Mouse (Mus musculus) adrenal gland, adult 2 months (tissue): ENCODE measurements around the gene Olfr1054. TPM values are rescaled to one million over a fixed set of nuclear protein-coding genes. Genes with fewer than 3 reads are reported as not detected.
"Not testable (repeated sequence)": the region's sequence is repeated elsewhere in the genome, so short reads cannot be mapped to it uniquely, and the experiment has no call there.

Experiments used
- DNase-seq: peaks from one replicate; pipeline ENCODE4 v3.0.0; 2021
- long read RNA-seq: library from polyadenylated mRNA; stranded (forward); transcript quantifications from one replicate; pipeline ENCODE4 v2.0.0, GENCODE M21; 2021
- polyA plus RNA-seq: library from polyadenylated mRNA; depleted of rRNA; stranded (reverse); fragments of >200 nt; gene quantifications from 2 replicates; pipeline ENCODE4 v1.2.3, GENCODE M21; 2012; rRNA removed
- total RNA-seq, 2 experiments: library from RNA; stranded (reverse); gene quantifications; 2 replicates each; pipeline ENCODE4 v1.2.3; 2021

Gene Olfr1054
- total RNA-seq = not detected
- polyA plus RNA-seq = not detected in 2 replicates
- long read RNA-seq = 0 reads

- no peak for DNase-seq
Measured at GRCm38 (mm10) chr2:86335333-86335732, at the start of gene Olfr1054. Olfr1054 (minus strand) TSS chr2:86335433.

GRCm38 (mm10) chr2:86378293-86378692, 43.1 kb upstream of the Olfr1054 start, which contains the start of gene Olfr1057:
Olfr1057 (minus strand) TSS chr2:86378393.
- DNase-seq = no peak

GRCm38 (mm10) chr2:86366342-86366741, 31.1 kb upstream of the Olfr1054 start:
- not testable (repeated sequence) for DNase-seq

- DNase-seq = no peak
Measured at GRCm38 (mm10) chr2:86362369-86362768, 27.1 kb upstream of the Olfr1054 start, which contains the start of gene Olfr1056. Olfr1056 (minus strand) TSS chr2:86362469.

GRCm38 (mm10) chr2:86351751-86352150, 16.5 kb upstream of the Olfr1054 start:
- not testable (repeated sequence) for DNase-seq

- DNase-seq = no peak
Measured at GRCm38 (mm10) chr2:86350184-86350583, 15.0 kb upstream of the Olfr1054 start, which contains the start of gene Olfr1055. Olfr1055 (minus strand) TSS chr2:86350284.

GRCm38 (mm10) chr2:86315184-86315583, 20.0 kb downstream of the Olfr1054 start, which contains the start of gene Olfr1053:
Olfr1053 (minus strand) TSS chr2:86315284.
- no peak for DNase-seq

- DNase-seq = no peak
Measured at GRCm38 (mm10) chr2:86292155-86292554, 43.1 kb downstream of the Olfr1054 start, which contains the start of gene Olfr1052. Olfr1052 (plus strand) TSS chr2:86292455.

Other genes starting within 250 kb of the Olfr1054 start
- not detected for gene Olfr1037, start 248.0 kb downstream of the Olfr1054 start, total RNA-seq
- gene Olfr1037, start 248.0 kb downstream of the Olfr1054 start, polyA plus RNA-seq = not detected in 2 replicates
- not detected for gene Olfr1039, start 199.5 kb downstream of the Olfr1054 start, total RNA-seq
- gene Olfr1039, start 199.5 kb downstream of the Olfr1054 start, polyA plus RNA-seq = not detected in 2 replicates
- not detected for gene Olfr1040, start 188.7 kb downstream of the Olfr1054 start, total RNA-seq
- gene Olfr1040, start 188.7 kb downstream of the Olfr1054 start, polyA plus RNA-seq = not detected in 2 replicates
- gene Olfr1042, start 173.6 kb downstream of the Olfr1054 start, total RNA-seq = not detected
- gene Olfr1042, start 173.6 kb downstream of the Olfr1054 start, polyA plus RNA-seq = not detected in 2 replicates
- not detected for gene Olfr1043, start 167.9 kb downstream of the Olfr1054 start, total RNA-seq
- not detected in 2 replicates for gene Olfr1043, start 167.9 kb downstream of the Olfr1054 start, polyA plus RNA-seq
- gene Olfr1044, start 157.6 kb downstream of the Olfr1054 start, total RNA-seq = not detected
- not detected in 2 replicates for gene Olfr1044, start 157.6 kb downstream of the Olfr1054 start, polyA plus RNA-seq
- gene Olfr52, start 149.8 kb downstream of the Olfr1054 start, total RNA-seq = not detected
- not detected in 2 replicates for gene Olfr52, start 149.8 kb downstream of the Olfr1054 start, polyA plus RNA-seq
- not detected for gene Olfr1045, start 132.4 kb downstream of the Olfr1054 start, total RNA-seq
- not detected in 2 replicates for gene Olfr1045, start 132.4 kb downstream of the Olfr1054 start, polyA plus RNA-seq
- gene Olfr1046, start 116.1 kb downstream of the Olfr1054 start, total RNA-seq = not detected
- not detected in 2 replicates for gene Olfr1046, start 116.1 kb downstream of the Olfr1054 start, polyA plus RNA-seq
- not detected for gene Olfr1047, start 104.0 kb downstream of the Olfr1054 start, total RNA-seq
- gene Olfr1047, start 104.0 kb downstream of the Olfr1054 start, polyA plus RNA-seq = not detected in 2 replicates
- not detected for gene Olfr1048, start 95.1 kb downstream of the Olfr1054 start, total RNA-seq
- not detected in 2 replicates for gene Olfr1048, start 95.1 kb downstream of the Olfr1054 start, polyA plus RNA-seq
- not detected for gene Olfr1049, start 77.1 kb downstream of the Olfr1054 start, total RNA-seq
- not detected in 2 replicates for gene Olfr1049, start 77.1 kb downstream of the Olfr1054 start, polyA plus RNA-seq
- gene Olfr1051, start 56.3 kb downstream of the Olfr1054 start, total RNA-seq = not detected
- gene Olfr1051, start 56.3 kb downstream of the Olfr1054 start, polyA plus RNA-seq = not detected in 2 replicates
- gene Olfr1052, start 43.0 kb downstream of the Olfr1054 start, total RNA-seq = not detected
- not detected in 2 replicates for gene Olfr1052, start 43.0 kb downstream of the Olfr1054 start, polyA plus RNA-seq
- not detected for gene Olfr1053, start 20.1 kb downstream of the Olfr1054 start, total RNA-seq
- not detected in 2 replicates for gene Olfr1053, start 20.1 kb downstream of the Olfr1054 start, polyA plus RNA-seq
- gene Olfr1055, start 14.9 kb upstream of the Olfr1054 start, total RNA-seq = not detected
- not detected in 2 replicates for gene Olfr1055, start 14.9 kb upstream of the Olfr1054 start, polyA plus RNA-seq
- not detected for gene Olfr1056, start 27.0 kb upstream of the Olfr1054 start, total RNA-seq
- not detected in 2 replicates for gene Olfr1056, start 27.0 kb upstream of the Olfr1054 start, polyA plus RNA-seq
- not detected for gene Olfr1057, start 43.0 kb upstream of the Olfr1054 start, total RNA-seq
- not detected in 2 replicates for gene Olfr1057, start 43.0 kb upstream of the Olfr1054 start, polyA plus RNA-seq
- gene Olfr1058, start 53.1 kb upstream of the Olfr1054 start, total RNA-seq = not detected
- not detected in 2 replicates for gene Olfr1058, start 53.1 kb upstream of the Olfr1054 start, polyA plus RNA-seq
- gene Olfr1061, start 78.6 kb upstream of the Olfr1054 start, total RNA-seq = not detected
- not detected in 2 replicates for gene Olfr1061, start 78.6 kb upstream of the Olfr1054 start, polyA plus RNA-seq
- gene Olfr1062, start 91.3 kb upstream of the Olfr1054 start, total RNA-seq = not detected
- gene Olfr1062, start 91.3 kb upstream of the Olfr1054 start, polyA plus RNA-seq = not detected in 2 replicates
- not detected for gene Olfr1065, start 115.2 kb upstream of the Olfr1054 start, total RNA-seq
- not detected in 2 replicates for gene Olfr1065, start 115.2 kb upstream of the Olfr1054 start, polyA plus RNA-seq
- not detected for gene Olfr1066, start 120.8 kb upstream of the Olfr1054 start, total RNA-seq
- gene Olfr1066, start 120.8 kb upstream of the Olfr1054 start, polyA plus RNA-seq = not detected in 2 replicates
- gene Olfr228, start 152.0 kb upstream of the Olfr1054 start, total RNA-seq = not detected
- gene Olfr228, start 152.0 kb upstream of the Olfr1054 start, polyA plus RNA-seq = not detected in 2 replicates
- gene Olfr1076, start 173.0 kb upstream of the Olfr1054 start, total RNA-seq = not detected
- gene Olfr1076, start 173.0 kb upstream of the Olfr1054 start, polyA plus RNA-seq = not detected in 2 replicates
- gene Olfr1079, start 207.0 kb upstream of the Olfr1054 start, total RNA-seq = not detected
- gene Olfr1079, start 207.0 kb upstream of the Olfr1054 start, polyA plus RNA-seq = not detected in 2 replicates
- gene Olfr1080, start 222.8 kb upstream of the Olfr1054 start, total RNA-seq = not detected
- not detected in 2 replicates for gene Olfr1080, start 222.8 kb upstream of the Olfr1054 start, polyA plus RNA-seq